Mouse (Mus musculus): ENCODE data around the gene Sult4a1. TPM values are rescaled to one million over a fixed set of nuclear protein-coding genes. Genes with fewer than 3 reads are reported as not detected.

Gene Sult4a1
- polyA plus RNA-seq, 1 experiment, result 363 TPM

GRCm38 (mm10) chr15:84073911-84074704, 31.4 kb downstream of the Sult4a1 start:
- no peak overlapping the region for H3K4me3 ChIP-seq (replicated peaks; ENCODE audit: insufficient read depth, low read depth, low read length)
- no peak for TF ChIP-seq POLR2A (IDR thresholded peaks at IDR 0.05; ENCODE audit: borderline replicate concordance, insufficient read depth, low read length)
- peak; percentile 92 for TF ChIP-seq CTCF (IDR thresholded peaks at IDR 0.05; ENCODE audit: borderline replicate concordance, insufficient read depth, low read depth, low read length)
- no peak overlapping the region for H3K27ac ChIP-seq (ENCODE audit: insufficient read depth, low read length)
- DNase-seq, result peak; percentile 66 to 80
- H3K27me3 ChIP-seq (ENCODE audit: control insufficient read depth, insufficient read depth, low read length), result no peaks in the 10 kb centered on the region
- no peaks in the 10 kb centered on the region; the same call in 1 of the 2 replicates for H3K4me1 ChIP-seq (ENCODE audit: control insufficient read depth, insufficient read depth, low read length)
- WGBS, result 9% methylated on average over 13 of the region's 15 CpGs

- DNase-seq, result no peak
- TF ChIP-seq CTCF (IDR thresholded peaks at IDR 0.05; ENCODE audit: borderline replicate concordance, insufficient read depth, low read depth, low read length) (no peak), POLR2A (IDR thresholded peaks at IDR 0.05; ENCODE audit: borderline replicate concordance, insufficient read depth, low read length) (no peak)
Observed at GRCm38 (mm10) chr15:84073058-84073457, 32.5 kb downstream of the Sult4a1 start.

GRCm38 (mm10) chr15:84072226-84072625, 33.3 kb downstream of the Sult4a1 start:
- WGBS, result 12% methylated on average over 7 of the region's 7 CpGs
- no peaks in the 10 kb centered on the region; the same call in 1 of the 2 replicates for H3K4me1 ChIP-seq (ENCODE audit: control insufficient read depth, insufficient read depth, low read length)
- TF ChIP-seq POLR2A (IDR thresholded peaks at IDR 0.05; ENCODE audit: borderline replicate concordance, insufficient read depth, low read length) (no peak), CTCF (IDR thresholded peaks at IDR 0.05; ENCODE audit: borderline replicate concordance, insufficient read depth, low read depth, low read length) (peak; percentile 72; the same call in 1 of the 2 replicates)
- peak; percentile 59 to 73 for DNase-seq
- no peak overlapping the region for H3K27ac ChIP-seq (ENCODE audit: insufficient read depth, low read length)
- no peaks in the 10 kb centered on the region for H3K27me3 ChIP-seq (ENCODE audit: control insufficient read depth, insufficient read depth, low read length)
- H3K4me3 ChIP-seq (replicated peaks; ENCODE audit: insufficient read depth, low read depth, low read length), result no peak overlapping the region

More at GRCm38 (mm10) chr15:84073058-84073457, 32.5 kb downstream of the Sult4a1 start:
- 45% methylated on average over 8 of the region's 8 CpGs for WGBS
- Histone ChIP-seq H3K4me3 (replicated peaks; ENCODE audit: insufficient read depth, low read depth, low read length) (no peak overlapping the region), H3K27me3 (ENCODE audit: control insufficient read depth, insufficient read depth, low read length) (no peaks in the 10 kb centered on the region), H3K27ac (ENCODE audit: insufficient read depth, low read length) (no peak overlapping the region), H3K4me1 (ENCODE audit: control insufficient read depth, insufficient read depth, low read length) (no peaks in the 10 kb centered on the region; the same call in 1 of the 2 replicates)

GRCm38 (mm10) chr15:84070116-84070676, 35.4 kb downstream of the Sult4a1 start:
- 65% methylated on average over 13 of the region's 13 CpGs for WGBS
- Histone ChIP-seq H3K4me1 (ENCODE audit: control insufficient read depth, insufficient read depth, low read length) (no peaks in the 10 kb centered on the region; the same call in 1 of the 2 replicates), H3K27me3 (ENCODE audit: control insufficient read depth, insufficient read depth, low read length) (no peaks in the 10 kb centered on the region), H3K27ac (ENCODE audit: insufficient read depth, low read length) (no peak overlapping the region), H3K4me3 (replicated peaks; ENCODE audit: insufficient read depth, low read depth, low read length) (no peak overlapping the region)
- TF ChIP-seq CTCF (IDR thresholded peaks at IDR 0.05; ENCODE audit: borderline replicate concordance, insufficient read depth, low read depth, low read length) (no peak), POLR2A (IDR thresholded peaks at IDR 0.05; ENCODE audit: borderline replicate concordance, insufficient read depth, low read length) (no peak)
- DNase-seq, result no peak

GRCm38 (mm10) chr15:84069455-84070050, 36.0 kb downstream of the Sult4a1 start:
- Histone ChIP-seq H3K27me3 (ENCODE audit: control insufficient read depth, insufficient read depth, low read length) (no peaks in the 10 kb centered on the region), H3K4me1 (ENCODE audit: control insufficient read depth, insufficient read depth, low read length) (no peaks in the 10 kb centered on the region), H3K27ac (ENCODE audit: insufficient read depth, low read length) (no peak overlapping the region), H3K4me3 (replicated peaks; ENCODE audit: insufficient read depth, low read depth, low read length) (no peak overlapping the region)
- WGBS, result 61% methylated on average over 16 of the region's 16 CpGs
- TF ChIP-seq POLR2A (IDR thresholded peaks at IDR 0.05; ENCODE audit: borderline replicate concordance, insufficient read depth, low read length) (no peak), CTCF (IDR thresholded peaks at IDR 0.05; ENCODE audit: borderline replicate concordance, insufficient read depth, low read depth, low read length) (no peak)
- no peak for DNase-seq

GRCm38 (mm10) chr15:84065701-84066100, 39.9 kb downstream of the Sult4a1 start:
- no peak for TF ChIP-seq CTCF (IDR thresholded peaks at IDR 0.05; ENCODE audit: borderline replicate concordance, insufficient read depth, low read depth, low read length)
- no peak for TF ChIP-seq POLR2A (IDR thresholded peaks at IDR 0.05; ENCODE audit: borderline replicate concordance, insufficient read depth, low read length)
- Histone ChIP-seq H3K4me1 (ENCODE audit: control insufficient read depth, insufficient read depth, low read length) (no peaks in the 10 kb centered on the region), H3K27me3 (ENCODE audit: control insufficient read depth, insufficient read depth, low read length) (no peaks in the 10 kb centered on the region; the same call in 1 of the 2 replicates), H3K4me3 (replicated peaks; ENCODE audit: insufficient read depth, low read depth, low read length) (no peak overlapping the region), H3K27ac (ENCODE audit: insufficient read depth, low read length) (no peak overlapping the region)
- DNase-seq, result no peak
- 77% methylated on average over 4 of the region's 4 CpGs for WGBS

- Histone ChIP-seq H3K27me3 (ENCODE audit: control insufficient read depth, insufficient read depth, low read length) (no peaks in the 10 kb centered on the region; the same call in 1 of the 2 replicates), H3K27ac (ENCODE audit: insufficient read depth, low read length) (no peak within 1 kb of the TSS), H3K4me3 (replicated peaks; ENCODE audit: insufficient read depth, low read depth, low read length) (no peak within 1 kb of the TSS), H3K4me1 (ENCODE audit: control insufficient read depth, insufficient read depth, low read length) (no peaks in the 10 kb centered on the region)
- DNase-seq, result no peak
- 3% methylated on average over 23 of the region's 29 CpGs for WGBS
- TF ChIP-seq CTCF (IDR thresholded peaks at IDR 0.05; ENCODE audit: borderline replicate concordance, insufficient read depth, low read depth, low read length), result no peak
- no peak for TF ChIP-seq POLR2A (IDR thresholded peaks at IDR 0.05; ENCODE audit: borderline replicate concordance, insufficient read depth, low read length)
Observed at GRCm38 (mm10) chr15:84065140-84065539, 40.4 kb downstream of the Sult4a1 start, which contains the start of gene Efcab6. Efcab6 (minus strand) TSS chr15:84065379.

All from cerebellum, adult 2 months (tissue).